Mouse (Mus musculus) common myeloid progenitor, adult 5-6 weeks (primary cell): Measurements from ENCODE around the gene Smarcd2. TPM values are rescaled to one million over a fixed set of nuclear protein-coding genes. Genes with fewer than 3 reads are reported as not detected.
"Not testable (repeated sequence)": the region's sequence is repeated elsewhere in the genome, so short reads cannot be mapped to it uniquely, and the experiment has no call there.

Experiments used
- ATAC-seq: replicated peaks from 2 replicates; pipeline ENCODE4 v1.8.0; 2016; ENCODE audit warnings: low read depth, mild to moderate bottlenecking, moderate TSS enrichment, inconsistent platforms; ENCODE audit not compliant: poor library complexity, severe bottlenecking
- total RNA-seq: library from RNA; stranded (forward); fragments of 200-1000, 187-1606 nt; gene quantifications from 2 replicates; pipeline ENCODE4 v1.2.3, GENCODE M21; 2017

Gene Smarcd2
- total RNA-seq, 1 experiment from 2014 or later = 253 TPM

- ATAC-seq = peak; percentile 17; the same call in 1 of the 2 replicates
Observed at GRCm38 (mm10) chr11:106255174-106255573, 17.6 kb downstream of the Smarcd2 start.

GRCm38 (mm10) chr11:106254767-106255166, 18.0 kb downstream of the Smarcd2 start:
- no peak for ATAC-seq

GRCm38 (mm10) chr11:106249326-106249725, 23.4 kb downstream of the Smarcd2 start:
- ATAC-seq = no peak

GRCm38 (mm10) chr11:106246834-106247233, 25.9 kb downstream of the Smarcd2 start:
- 0 out of 2 replicates have a peak, but pooled peaks have one; percentile 25 for ATAC-seq

- ATAC-seq = not testable (repeated sequence)
Observed at GRCm38 (mm10) chr11:106233978-106234377, 38.8 kb downstream of the Smarcd2 start.

GRCm38 (mm10) chr11:106220603-106221002, 52.2 kb downstream of the Smarcd2 start:
- no peak for ATAC-seq

GRCm38 (mm10) chr11:106216730-106217490, 55.9 kb downstream of the Smarcd2 start, which contains the start of gene Ddx42:
Gene Ddx42 (plus strand): TSS chr11:106216926.
- peak; percentile 79 for ATAC-seq

- ATAC-seq = peak; percentile 86
Observed at GRCm38 (mm10) chr11:106215927-106216729, 56.6 kb downstream of the Smarcd2 start, which contains the start of gene Ccdc47. Gene Ccdc47 (minus strand): TSS chr11:106216344.

- ATAC-seq = no peak
Observed at GRCm38 (mm10) chr11:106215450-106215859, 57.3 kb downstream of the Smarcd2 start.

GRCm38 (mm10) chr11:106214856-106215255, 57.9 kb downstream of the Smarcd2 start:
- ATAC-seq = no peak

Other genes with a start within 250 kb of the Smarcd2 start
- gene Dcaf7, start 236.1 kb downstream of the Smarcd2 start, total RNA-seq = 56.2 and 68.3 TPM in 2 replicates
- 14.5 and 21.1 TPM in 2 replicates for gene Taco1, start 206.9 kb downstream of the Smarcd2 start, total RNA-seq
- gene Map3k3, start 188.4 kb downstream of the Smarcd2 start, total RNA-seq = 14.7 and 28.0 TPM in 2 replicates
- not detected in 2 replicates for gene Gm10840, start 112.1 kb downstream of the Smarcd2 start, total RNA-seq
- 22.7 and 26.6 TPM in 2 replicates for gene Limd2, start 112.1 kb downstream of the Smarcd2 start, total RNA-seq
- gene Strada, start 70.8 kb downstream of the Smarcd2 start, total RNA-seq = 22.1 and 25.4 TPM in 2 replicates
- gene Ccdc47, start 56.6 kb downstream of the Smarcd2 start, total RNA-seq = 170 and 212 TPM in 2 replicates
- gene Ddx42, start 56.0 kb downstream of the Smarcd2 start, total RNA-seq = 86.2 and 103 TPM in 2 replicates
- 172 and 203 TPM in 2 replicates for gene Ftsj3, start 16.9 kb downstream of the Smarcd2 start, total RNA-seq
- gene Psmc5, start 16.8 kb downstream of the Smarcd2 start, total RNA-seq = 102 and 109 TPM in 2 replicates
- gene Tcam1, start 3.7 kb upstream of the Smarcd2 start, total RNA-seq = 3.1 and 3.3 TPM in 2 replicates
- not detected in 2 replicates for gene Gh, start 28.9 kb upstream of the Smarcd2 start, total RNA-seq
- 16.6 and 19.8 TPM in 2 replicates for gene Cd79b, start 41.8 kb upstream of the Smarcd2 start, total RNA-seq
- 0.05 TPM in 1 of 2 replicates, not detected in the other for gene Scn4a, start 80.3 kb upstream of the Smarcd2 start, total RNA-seq
- gene Prr29, start 92.5 kb upstream of the Smarcd2 start, total RNA-seq = not detected in 2 replicates
- gene Icam2, start 115.1 kb upstream of the Smarcd2 start, total RNA-seq = 54.6 and 70.8 TPM in 2 replicates
- gene Ern1, start 214.9 kb upstream of the Smarcd2 start, total RNA-seq = 21.1 and 32.6 TPM in 2 replicates